Mouse (Mus musculus) midbrain, embryonic 11.5 days (tissue): ENCODE results near the gene Kif1bp. TPM values are rescaled to one million over a fixed set of nuclear protein-coding genes. Genes with fewer than 3 reads are reported as not detected.

ENCODE experiments used
- ATAC-seq: fragments of 200-750 bp; cut with Nextera tagmentation; 2 replicates; pipeline ENCODE4 v1.8.0; 2017; ENCODE audit warnings: moderate TSS enrichment, moderate library complexity; ENCODE audit not compliant: low FRiP score
- DNase-seq: peaks from one replicate; pipeline ENCODE4 v3.0.0; 2015; ENCODE audit warnings: low spot score; ENCODE audit errors: missing footprints
- H3K27ac ChIP-seq: fragments of 300-500 bp; sonication (generic); 2 replicates; pipeline ENCODE4 v1.5.1; 2014; ENCODE audit warnings: low read depth, low read length
- H3K27me3 ChIP-seq: fragments of 300-500 bp; sonication (generic); 2 replicates; pipeline ENCODE4 v1.6.1; 2014; ENCODE audit warnings: mild to moderate bottlenecking, low read length, moderate library complexity, mixed read lengths; ENCODE audit not compliant: control insufficient read depth, insufficient read depth
- H3K36me3 ChIP-seq: fragments of 300-500 bp; sonication (generic); 2 replicates; pipeline ENCODE4 v1.6.1; 2014; ENCODE audit warnings: mild to moderate bottlenecking, low read length, moderate library complexity, mixed read lengths; ENCODE audit not compliant: control insufficient read depth, insufficient read depth
- H3K4me1 ChIP-seq: fragments of 300-500 bp; sonication (generic); 2 replicates; pipeline ENCODE4 v1.6.1; 2014; ENCODE audit warnings: low read length; ENCODE audit not compliant: control insufficient read depth, insufficient read depth
- H3K4me2 ChIP-seq: fragments of 300-500 bp; sonication (generic); 2 replicates; pipeline ENCODE4 v1.6.1; 2014; ENCODE audit warnings: mild to moderate bottlenecking, moderate library complexity
- H3K4me3 ChIP-seq: fragments of 300-500 bp; sonication (generic); 2 replicates; pipeline ENCODE4 v1.5.1; 2014; ENCODE audit warnings: low read depth, low read length
- H3K9ac ChIP-seq: fragments of 300-500 bp; sonication (generic); 2 replicates; pipeline ENCODE4 v1.6.1; 2014; ENCODE audit warnings: low read length
- H3K9me3 ChIP-seq: fragments of 300-500 bp; sonication (generic); 2 replicates; pipeline ENCODE4 v1.6.1; 2016; ENCODE audit warnings: low read length; ENCODE audit not compliant: control insufficient read depth
- WGBS: fragments of 180-500 bp; shearing (Covaris S2); extraction: QIAGEN DNeasy Blood & Tissue Kit; methylation state at CpG from one replicate; pipeline ENCODE4 v1.1.7; 2014; 5-methylcytosine and 5-hydroxymethylcytosine counted together
- polyA plus RNA-seq: library from polyadenylated mRNA; unstranded; fragments of >200 nt; fragmentation: Nextera tagmentation; extraction: Ambion mirVana; gene quantifications from 2 replicates; pipeline ENCODE4 v1.2.1, GENCODE M21; 2014

Gene Kif1bp
- polyA plus RNA-seq, 1 experiment from 2014 or later = 56.2 TPM

GRCm38 (mm10) chr10:62546441-62546840 is 31.8 kb downstream of the Kif1bp start:
- ATAC-seq (no peak), DNase-seq (no peak)
- H3K27me3 ChIP-seq = no peaks in the 10 kb centered on the region
- H3K4me3 ChIP-seq = no peak overlapping the region
- H3K4me2 ChIP-seq = no peak overlapping the region
- no peaks in the 10 kb centered on the region for H3K4me1 ChIP-seq
- H3K36me3 ChIP-seq = no peaks in the 10 kb centered on the region
- 86% methylated on average over 10 of the region's 10 CpGs for WGBS
- H3K27ac ChIP-seq = no peak overlapping the region
- no peak overlapping the region for H3K9ac ChIP-seq
- H3K9me3 ChIP-seq = no peaks in the 10 kb centered on the region

GRCm38 (mm10) chr10:62545759-62546158 is 32.5 kb downstream of the Kif1bp start:
- H3K4me1 ChIP-seq = no peaks in the 10 kb centered on the region
- H3K4me2 ChIP-seq = no peak overlapping the region
- DNase-seq = no peak
- H3K36me3 ChIP-seq = no peaks in the 10 kb centered on the region
- no peak overlapping the region for H3K27ac ChIP-seq
- H3K9ac ChIP-seq = no peak overlapping the region
- H3K4me3 ChIP-seq = no peak overlapping the region
- no peaks in the 10 kb centered on the region for H3K27me3 ChIP-seq
- no peak for ATAC-seq
- H3K9me3 ChIP-seq = no peaks in the 10 kb centered on the region

DNA sequence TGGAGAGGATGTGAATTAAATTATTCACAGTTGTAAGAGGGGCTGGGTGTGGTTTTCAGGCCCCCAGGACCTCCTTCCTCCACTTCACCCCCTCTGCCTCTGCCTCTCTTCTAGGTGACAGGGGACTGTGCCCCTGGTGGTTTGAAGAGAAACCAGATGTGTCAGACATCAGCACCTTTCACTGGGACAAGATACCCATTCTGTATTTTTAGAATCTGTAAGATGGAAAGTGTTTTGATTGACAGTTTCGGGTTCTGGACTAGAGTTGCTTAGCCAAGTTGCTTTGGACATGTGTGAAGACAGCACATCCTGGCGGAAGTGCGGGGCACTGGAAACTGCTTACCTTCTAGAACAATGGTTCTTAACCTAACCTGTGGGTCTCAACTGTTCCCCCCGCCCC is 33.9 kb downstream of the Kif1bp start:
- Histone ChIP-seq H3K27ac (no peak overlapping the region), H3K9ac (no peak overlapping the region), H3K4me3 (no peak overlapping the region), H3K27me3 (no peaks in the 10 kb centered on the region), H3K9me3 (no peaks in the 10 kb centered on the region), H3K36me3 (no peaks in the 10 kb centered on the region), H3K4me2 (no peak overlapping the region), H3K4me1 (no peaks in the 10 kb centered on the region)
- DNase-seq (no peak), ATAC-seq (no peak)
- WGBS = 88% methylated on average over 4 of the region's 4 CpGs

- Histone ChIP-seq H3K4me1 (no peaks in the 10 kb centered on the region), H3K4me2 (no peak overlapping the region), H3K27ac (no peak overlapping the region), H3K4me3 (no peak overlapping the region), H3K9ac (no peak overlapping the region), H3K27me3 (no peaks in the 10 kb centered on the region), H3K36me3 (no peaks in the 10 kb centered on the region), H3K9me3 (no peaks in the 10 kb centered on the region)
- DNase-seq (no peak), ATAC-seq (no peak)
- WGBS = 80% methylated on average over 12 of the region's 12 CpGs
Observed at GRCm38 (mm10) chr10:62543399-62543808, 34.9 kb downstream of the Kif1bp start.

GRCm38 (mm10) chr10:62542928-62543327 is 35.3 kb downstream of the Kif1bp start:
- Histone ChIP-seq H3K9me3 (no peaks in the 10 kb centered on the region), H3K4me2 (no peak overlapping the region), H3K9ac (no peak overlapping the region), H3K27me3 (no peaks in the 10 kb centered on the region), H3K36me3 (no peaks in the 10 kb centered on the region), H3K4me1 (no peaks in the 10 kb centered on the region), H3K27ac (no peak overlapping the region), H3K4me3 (no peak overlapping the region)
- no peak for ATAC-seq
- 92% methylated on average over 8 of the region's 8 CpGs for WGBS
- no peak for DNase-seq

GRCm38 (mm10) chr10:62542507-62542906 is 35.8 kb downstream of the Kif1bp start:
- H3K4me3 ChIP-seq = no peak overlapping the region
- H3K4me2 ChIP-seq = no peak overlapping the region
- no peak overlapping the region for H3K27ac ChIP-seq
- no peak for DNase-seq
- H3K4me1 ChIP-seq = no peaks in the 10 kb centered on the region
- WGBS = 98% methylated on average over 12 of the region's 12 CpGs
- no peaks in the 10 kb centered on the region for H3K9me3 ChIP-seq
- no peak for ATAC-seq
- H3K9ac ChIP-seq = no peak overlapping the region
- no peaks in the 10 kb centered on the region for H3K36me3 ChIP-seq
- H3K27me3 ChIP-seq = no peaks in the 10 kb centered on the region

GRCm38 (mm10) chr10:62541499-62541898 is 36.8 kb downstream of the Kif1bp start:
- Histone ChIP-seq H3K27me3 (no peaks in the 10 kb centered on the region), H3K9ac (no peak overlapping the region), H3K4me1 (no peaks in the 10 kb centered on the region), H3K9me3 (no peaks in the 10 kb centered on the region), H3K4me2 (no peak overlapping the region), H3K36me3 (no peaks in the 10 kb centered on the region), H3K27ac (no peak overlapping the region), H3K4me3 (no peak overlapping the region)
- DNase-seq (no peak), ATAC-seq (no peak)
- WGBS = 86% methylated on average over 12 of the region's 12 CpGs

DNA sequence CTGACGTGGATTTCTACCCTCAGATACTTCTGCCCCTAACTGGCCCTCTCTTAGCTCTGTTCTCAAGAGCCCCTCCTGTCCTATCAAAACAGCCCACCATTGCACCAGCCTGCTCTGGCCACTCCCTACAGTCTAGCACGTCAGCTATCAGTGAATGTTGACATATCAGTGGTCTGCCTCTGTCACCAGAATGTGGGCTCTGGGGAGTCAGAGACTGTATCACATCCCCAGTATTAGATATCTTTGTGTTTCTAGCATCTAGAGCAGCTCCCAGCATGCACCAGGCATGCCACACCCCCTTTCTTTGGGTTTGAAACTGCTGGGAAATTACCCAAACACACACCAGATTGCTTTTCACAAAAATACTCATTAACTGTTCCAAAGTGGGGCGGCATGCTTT is 37.5 kb downstream of the Kif1bp start:
- no peak for DNase-seq
- H3K4me1 ChIP-seq = no peaks in the 10 kb centered on the region
- no peak overlapping the region for H3K4me2 ChIP-seq
- no peaks in the 10 kb centered on the region for H3K27me3 ChIP-seq
- WGBS = 66% methylated on average over 3 of the region's 3 CpGs
- H3K9me3 ChIP-seq = no peaks in the 10 kb centered on the region
- no peak overlapping the region for H3K9ac ChIP-seq
- no peak overlapping the region for H3K27ac ChIP-seq
- no peak for ATAC-seq
- no peaks in the 10 kb centered on the region for H3K36me3 ChIP-seq
- no peak overlapping the region for H3K4me3 ChIP-seq

GRCm38 (mm10) chr10:62534509-62534908 is 43.7 kb downstream of the Kif1bp start:
- ATAC-seq (no peak), DNase-seq (no peak)
- Histone ChIP-seq H3K27ac (no peak overlapping the region), H3K4me3 (no peak overlapping the region), H3K4me2 (no peak overlapping the region), H3K27me3 (no peaks in the 10 kb centered on the region), H3K36me3 (no peaks in the 10 kb centered on the region), H3K9me3 (no peaks in the 10 kb centered on the region), H3K9ac (no peak overlapping the region), H3K4me1 (no peaks in the 10 kb centered on the region)
- 83% methylated on average over 7 of the region's 7 CpGs for WGBS

DNA sequence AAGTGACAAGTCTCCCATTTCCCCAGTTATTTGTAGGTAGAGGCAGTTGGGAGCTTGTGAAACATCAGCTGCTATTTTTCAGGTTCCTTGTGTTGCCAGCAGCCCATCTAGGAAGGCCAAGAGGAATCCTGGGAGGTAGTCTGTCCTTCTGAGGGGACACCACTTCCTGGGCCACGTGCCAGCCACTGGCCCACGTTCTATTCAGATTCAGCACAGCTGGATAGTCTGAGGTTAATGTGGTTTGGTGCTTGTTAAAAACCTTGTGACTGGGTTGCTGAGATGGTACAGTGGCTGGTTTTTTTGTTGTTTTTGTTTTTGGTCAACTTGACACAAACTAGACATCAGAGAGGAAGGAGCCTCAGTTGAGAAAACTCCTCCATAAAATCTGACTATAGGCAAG is 45.4 kb downstream of the Kif1bp start:
- no peak for DNase-seq
- no peaks in the 10 kb centered on the region for H3K27me3 ChIP-seq
- no peaks in the 10 kb centered on the region for H3K36me3 ChIP-seq
- H3K9ac ChIP-seq = no peak overlapping the region
- ATAC-seq = no peak
- no peak overlapping the region for H3K4me3 ChIP-seq
- WGBS = 58% methylated on average over 2 of the region's 2 CpGs
- H3K4me1 ChIP-seq = no peaks in the 10 kb centered on the region
- no peaks in the 10 kb centered on the region for H3K9me3 ChIP-seq
- no peak overlapping the region for H3K27ac ChIP-seq
- H3K4me2 ChIP-seq = no peak overlapping the region
